Comparison of ENCODE assay signal across 8 mouse cellular contexts in genomic region chr10:43580649-43581078, GRCm38 (mm10). TPM values are rescaled to one million over a fixed set of nuclear protein-coding genes. Genes with fewer than 3 reads are reported as not detected.
A peak's percentile ranks its signal among the peaks of the same experiment; 100 is the strongest.
DNase-seq lines count a peak whose midpoint lies in the region; ATAC-seq and TF ChIP-seq lines count a peak whose summit lies in the region.

No protein-coding gene starts in this region.

- peak overlapping the region; percentile 85 for H3K4me2 ChIP-seq in embryonic facial prominence, embryonic 13.5 days
- peak overlapping the region; percentile 94 for H3K4me2 ChIP-seq in hindbrain, postnatal 0 days (ENCODE audit: low read depth, low read length)
- peak overlapping the region; percentile 62 for H3K4me2 ChIP-seq in liver, embryonic 15.5 days
- peak overlapping the region; percentile 85 for H3K4me2 ChIP-seq in neural tube, embryonic 11.5 days (ENCODE audit: low read depth)

- H3K36me3 ChIP-seq in MEL (ENCODE audit: control insufficient read depth in 1 of 2, insufficient read depth in 2 of 2, low read length in 2 of 2), result no peaks in the 10 kb centered on the region
- H3K36me3 ChIP-seq in embryonic facial prominence, embryonic 13.5 days, result peaks cover 29% of the 10 kb centered on the region
- H3K36me3 ChIP-seq in hindbrain, postnatal 0 days (ENCODE audit: insufficient read depth, low read length), result no peaks in the 10 kb centered on the region
- H3K36me3 ChIP-seq in liver, embryonic 15.5 days (replicated peaks), result peaks cover 59% of the 10 kb centered on the region
- peaks cover 7% of the 10 kb centered on the region for H3K36me3 ChIP-seq in neural tube, embryonic 11.5 days (ENCODE audit: control insufficient read depth, insufficient read depth, low read length)

- DNase-seq in adrenal gland, adult (ENCODE audit: inconsistent age in 2 of 2, low spot score in 1 of 2), result peak; percentile 31 to 69
- no peak for DNase-seq in adrenal gland, postnatal 4 days (ENCODE audit: low spot score in 2 of 2)
- peak; percentile 87 for DNase-seq in MEL (ENCODE audit: low read depth, low spot score)
- peak; percentile 89 for DNase-seq in hindbrain, postnatal 0 days (ENCODE audit: low spot score)
- peak; percentile 86 for DNase-seq in neural tube, embryonic 11.5 days (ENCODE audit: low spot score)
- no peak for DNase-seq in c-Kit-positive CD71-positive TER-119-positive erythroid progenitor cells, embryonic 14.5 days (ENCODE audit: low spot score)

- no peak for TF ChIP-seq RAD21 in MEL (IDR thresholded peaks at IDR 0.05; ENCODE audit: low read depth, low read length)

- TF ChIP-seq CTCF in MEL (IDR thresholded peaks at IDR 0.05 in 2 of 3, conservative IDR thresholded peaks at IDR 0.05 in 1 of 3; ENCODE audit: control insufficient read depth in 1 of 3, insufficient read depth in 1 of 3, low read depth in 2 of 3, low read length in 3 of 3, poor library complexity in 1 of 3, severe bottlenecking in 1 of 3), result no peak
- TF ChIP-seq CTCF in hindbrain, postnatal 0 days (IDR thresholded peaks at IDR 0.05; ENCODE audit: low read depth), result peak; percentile 25; the same call in 1 of the 2 replicates

- ATAC-seq in embryonic facial prominence, embryonic 13.5 days (ENCODE audit: insufficient number of reproducible peaks, insufficient read depth, low FRiP score, low TSS enrichment, low read depth), result no peak
- peak; percentile 69 for ATAC-seq in hindbrain, postnatal 0 days
- no peak for ATAC-seq in liver, embryonic 15.5 days (ENCODE audit: insufficient read depth)
- peak; percentile 29 for ATAC-seq in neural tube, embryonic 11.5 days (ENCODE audit: insufficient read depth, low FRiP score, low TSS enrichment)

- H3K9ac ChIP-seq in MEL (ENCODE audit: control insufficient read depth, low read depth, low read length, poor library complexity, severe bottlenecking), result peak overlapping the region; percentile 85
- H3K9ac ChIP-seq in embryonic facial prominence, embryonic 13.5 days, result peak overlapping the region; percentile 88
- H3K9ac ChIP-seq in hindbrain, postnatal 0 days (replicated peaks; ENCODE audit: low read length), result peak overlapping the region; percentile 81
- H3K9ac ChIP-seq in liver, embryonic 15.5 days, result peak overlapping the region; percentile 97
- H3K9ac ChIP-seq in neural tube, embryonic 11.5 days (ENCODE audit: low read length), result peak overlapping the region; percentile 98

- WGBS in embryonic facial prominence, embryonic 13.5 days, result 1% methylated on average over 15 of the region's 15 CpGs
- WGBS in hindbrain, postnatal 0 days, result under 1% methylated on average over 15 of the region's 15 CpGs
- WGBS in liver, embryonic 15.5 days (ENCODE audit: insufficient replicate concordance), result 1% methylated on average over 15 of the region's 15 CpGs
- under 1% methylated on average over 15 of the region's 15 CpGs for WGBS in neural tube, embryonic 11.5 days

- no peaks in the 10 kb centered on the region for H3K27me3 ChIP-seq in MEL (ENCODE audit: control insufficient read depth in 1 of 2, insufficient read depth in 2 of 2, low read length in 2 of 2)
- H3K27me3 ChIP-seq in embryonic facial prominence, embryonic 13.5 days, result peaks cover 8% of the 10 kb centered on the region; the same call in 1 of the 2 replicates
- no peaks in the 10 kb centered on the region for H3K27me3 ChIP-seq in hindbrain, postnatal 0 days (ENCODE audit: insufficient read depth, low read length)
- H3K27me3 ChIP-seq in liver, embryonic 15.5 days, result peaks cover 6% of the 10 kb centered on the region; the same call in 1 of the 2 replicates
- no peaks in the 10 kb centered on the region for H3K27me3 ChIP-seq in neural tube, embryonic 11.5 days (ENCODE audit: control insufficient read depth, insufficient read depth, low read length)

- peaks cover 17% of the 10 kb centered on the region for H3K79me2 ChIP-seq in MEL (ENCODE audit: control insufficient read depth, insufficient read depth, low read length, poor library complexity)

- H3K4me1 ChIP-seq in MEL (ENCODE audit: control insufficient read depth in 1 of 2, insufficient read depth in 2 of 2, low read length in 2 of 2), result no peaks in the 10 kb centered on the region
- peaks cover 10% of the 10 kb centered on the region; the same call in 1 of the 2 replicates for H3K4me1 ChIP-seq in embryonic facial prominence, embryonic 13.5 days
- 0 out of 2 replicates have a peak, but pooled peaks cover 3% of the 10 kb centered on the region for H3K4me1 ChIP-seq in hindbrain, postnatal 0 days (ENCODE audit: insufficient read depth, low read length)
- peaks cover 60% of the 10 kb centered on the region for H3K4me1 ChIP-seq in liver, embryonic 15.5 days (replicated peaks)
- peaks cover 4% of the 10 kb centered on the region; the same call in 1 of the 2 replicates for H3K4me1 ChIP-seq in neural tube, embryonic 11.5 days (ENCODE audit: control insufficient read depth, insufficient read depth, low read length)

- no peaks in the 10 kb centered on the region for H3K9me3 ChIP-seq in MEL (replicated peaks; ENCODE audit: insufficient read depth, low read length)
- H3K9me3 ChIP-seq in embryonic facial prominence, embryonic 13.5 days, result no peaks in the 10 kb centered on the region
- no peaks in the 10 kb centered on the region for H3K9me3 ChIP-seq in hindbrain, postnatal 0 days (ENCODE audit: low read length)
- H3K9me3 ChIP-seq in liver, embryonic 15.5 days (replicated peaks), result no peaks in the 10 kb centered on the region
- no peaks in the 10 kb centered on the region for H3K9me3 ChIP-seq in neural tube, embryonic 11.5 days (ENCODE audit: control insufficient read depth, low read length)

- H3K4me3 ChIP-seq in MEL (ENCODE audit: control insufficient read depth in 1 of 2, insufficient read depth in 1 of 2, low read depth in 2 of 2, low read length in 2 of 2), result peak overlapping the region; percentile 69 to 89
- H3K4me3 ChIP-seq in embryonic facial prominence, embryonic 13.5 days, result peak overlapping the region; percentile 70
- peak overlapping the region; percentile 62 for H3K4me3 ChIP-seq in hindbrain, postnatal 0 days (ENCODE audit: low read length)
- peak overlapping the region; percentile 82 for H3K4me3 ChIP-seq in liver, embryonic 15.5 days (replicated peaks)
- H3K4me3 ChIP-seq in neural tube, embryonic 11.5 days (ENCODE audit: low read depth, low read length), result peak overlapping the region; percentile 88

- no peak for TF ChIP-seq POLR2A in MEL (IDR thresholded peaks at IDR 0.05; ENCODE audit: control insufficient read depth in 1 of 2, insufficient read depth in 1 of 2, low read depth in 1 of 2, low read length in 2 of 2, poor library complexity in 1 of 2)

- no peak for TF ChIP-seq EP300 in MEL (IDR thresholded peaks at IDR 0.05; ENCODE audit: low read depth in 1 of 2, low read length in 2 of 2)

- H3K27ac ChIP-seq in MEL (ENCODE audit: control insufficient read depth, low read depth, low read length), result peak overlapping the region; percentile 53
- H3K27ac ChIP-seq in embryonic facial prominence, embryonic 13.5 days, result peak overlapping the region; percentile 98
- peak overlapping the region; percentile 87 for H3K27ac ChIP-seq in hindbrain, postnatal 0 days
- H3K27ac ChIP-seq in liver, embryonic 15.5 days (replicated peaks), result peak overlapping the region; percentile 99
- peak overlapping the region; percentile 99 for H3K27ac ChIP-seq in neural tube, embryonic 11.5 days (ENCODE audit: low read depth, low read length)

TF ChIP-seq in MEL, 35 proteins besides CTCF, POLR2A, EP300 and RAD21 (continues in another document):
- peak; percentile 84 for TF ChIP-seq BHLHE40 (IDR thresholded peaks at IDR 0.05; ENCODE audit: borderline replicate concordance, low read depth, low read length)
- no peak for TF ChIP-seq CHD1 (IDR thresholded peaks at IDR 0.05; ENCODE audit: low read depth, low read length)
- TF ChIP-seq USF1 (IDR thresholded peaks at IDR 0.05; ENCODE audit: low read depth, low read length), result peak; percentile 82
- TF ChIP-seq SIN3A (IDR thresholded peaks at IDR 0.05; ENCODE audit: low read length), result no peak

RNA-seq across cellular contexts. Expression of gene Cd24a, which starts 2.6 kb away (rescaled TPM):
- 100 to 1,000 TPM; 139 to 224 TPM for total RNA-seq in adrenal gland, postnatal 4 days (2021)
- 96.6 and 119 TPM in 2 replicates for total RNA-seq in MEL (2012; rRNA removed)
- polyA plus RNA-seq in MEL (2012; ENCODE audit: insufficient read depth in 1 of 2, insufficient read length in 2 of 2, low read depth in 1 of 2, low replicate concordance in 2 of 2, missing spikeins in 1 of 2), result 100 to 1,000 TPM in 1 of 2 experiments, not detected in 1; 181 TPM
- polyA plus RNA-seq in embryonic facial prominence, embryonic 13.5 days (2015; fragmentation: Nextera tagmentation; extraction: Ambion mirVana), result 260 and 274 TPM in 2 replicates
- 322 and 324 TPM in 2 replicates for total RNA-seq in hindbrain, postnatal 0 days (2014; rRNA removed)
- 258 and 286 TPM in 2 replicates for polyA plus RNA-seq in hindbrain, postnatal 0 days (2015; fragmentation: Nextera tagmentation; extraction: Ambion mirVana)
- polyA plus RNA-seq in liver, embryonic 15.5 days (2015; fragmentation: Nextera tagmentation; extraction: Ambion mirVana), result 938 and 960 TPM in 2 replicates
- 698 and 708 TPM in 2 replicates for polyA plus RNA-seq in neural tube, embryonic 11.5 days (2014; fragmentation: Nextera tagmentation; extraction: Ambion mirVana)

RNA-seq across cellular contexts. Expression of gene 1700021F05Rik, which starts 39.9 kb away (rescaled TPM):
- 10 to 100 TPM; 71.8 to 72.3 TPM for total RNA-seq in adrenal gland, postnatal 4 days (2021)
- total RNA-seq in MEL (2012; rRNA removed), result 62.3 and 66.5 TPM in 2 replicates
- 10 to 100 TPM in 1 of 2 experiments, not detected in 1; 93.8 TPM for polyA plus RNA-seq in MEL (2012; ENCODE audit: insufficient read depth in 1 of 2, insufficient read length in 2 of 2, low read depth in 1 of 2, low replicate concordance in 2 of 2, missing spikeins in 1 of 2)
- 66.0 and 76.1 TPM in 2 replicates for polyA plus RNA-seq in embryonic facial prominence, embryonic 13.5 days (2015; fragmentation: Nextera tagmentation; extraction: Ambion mirVana)
- total RNA-seq in hindbrain, postnatal 0 days (2014; rRNA removed), result 17.7 and 19.6 TPM in 2 replicates
- polyA plus RNA-seq in hindbrain, postnatal 0 days (2015; fragmentation: Nextera tagmentation; extraction: Ambion mirVana), result 77.1 and 80.3 TPM in 2 replicates
- 25.0 and 27.5 TPM in 2 replicates for polyA plus RNA-seq in liver, embryonic 15.5 days (2015; fragmentation: Nextera tagmentation; extraction: Ambion mirVana)
- polyA plus RNA-seq in neural tube, embryonic 11.5 days (2014; fragmentation: Nextera tagmentation; extraction: Ambion mirVana), result 59.8 and 63.0 TPM in 2 replicates

RNA-seq across cellular contexts. Expression of gene Gm9803, which starts 56.8 kb away (rescaled TPM):
- 10 to 100 TPM; 11.7 to 16.4 TPM for total RNA-seq in adrenal gland, postnatal 4 days (2021)
- total RNA-seq in MEL (2012; rRNA removed), result 10.1 and 18.7 TPM in 2 replicates
- 100 to 1,000 TPM in 1 of 2 experiments, not detected in 1; 137 TPM for polyA plus RNA-seq in MEL (2012; ENCODE audit: insufficient read depth in 1 of 2, insufficient read length in 2 of 2, low read depth in 1 of 2, low replicate concordance in 2 of 2, missing spikeins in 1 of 2)
- polyA plus RNA-seq in embryonic facial prominence, embryonic 13.5 days (2015; fragmentation: Nextera tagmentation; extraction: Ambion mirVana), result 11.9 and 34.3 TPM in 2 replicates
- 6.3 and 30.1 TPM in 2 replicates for total RNA-seq in hindbrain, postnatal 0 days (2014; rRNA removed)
- 18.1 and 18.9 TPM in 2 replicates for polyA plus RNA-seq in hindbrain, postnatal 0 days (2015; fragmentation: Nextera tagmentation; extraction: Ambion mirVana)
- polyA plus RNA-seq in liver, embryonic 15.5 days (2015; fragmentation: Nextera tagmentation; extraction: Ambion mirVana), result 6.6 and 10.5 TPM in 2 replicates
- 12.9 and 13.7 TPM in 2 replicates for polyA plus RNA-seq in neural tube, embryonic 11.5 days (2014; fragmentation: Nextera tagmentation; extraction: Ambion mirVana)

Comparison
In these comparisons a context has a peak if more than half of its experiments do, and no peak if none do; other contexts are left out.
1. DNase-seq: peak in adrenal gland, adult (2 of 2), MEL (single experiment), hindbrain, postnatal 0 days (single experiment) and neural tube, embryonic 11.5 days (single experiment); none in adrenal gland, postnatal 4 days (0 of 2) and c-Kit-positive CD71-positive TER-119-positive erythroid progenitor cells, embryonic 14.5 days (single experiment).
2. ATAC-seq: peak in hindbrain, postnatal 0 days (single experiment) and neural tube, embryonic 11.5 days (single experiment); none in embryonic facial prominence, embryonic 13.5 days (single experiment) and liver, embryonic 15.5 days (single experiment).
3. Peak in every context shown above with its lines, with median percentiles within 50 percentile points of each other: H3K27ac ChIP-seq, H3K4me3 ChIP-seq, H3K9ac ChIP-seq and H3K4me2 ChIP-seq.